Mouse (Mus musculus) CH12.LX (cell line): ENCODE data around the gene Asap2. TPM values are rescaled to one million over a fixed set of nuclear protein-coding genes. Genes with fewer than 3 reads are reported as not detected.

Experiments used
- DNase-seq: peaks from one replicate; pipeline ENCODE4 v3.0.0-alpha.2; 2013; ENCODE audit errors: extremely low read depth
- H3K27ac ChIP-seq: 2 replicates; pipeline ENCODE4 v1.5.1; 2012; ENCODE audit warnings: low read depth, mild to moderate bottlenecking, control low read depth, moderate library complexity; ENCODE audit not compliant: insufficient read depth
- H3K27me3 ChIP-seq: replicated peaks from 2 replicates; pipeline ENCODE3; 2012; ENCODE audit warnings: inconsistent platforms
- H3K36me3 ChIP-seq, 2 experiments: replicated peaks in 1 of 2; 2 replicates each; pipeline versions ENCODE3 to v1.6.1; 2012; ENCODE audit warnings: inconsistent platforms in 1 of 2, low read length in 1 of 2, mild to moderate bottlenecking in 1 of 2, mixed read lengths in 1 of 2, moderate library complexity in 1 of 2; ENCODE audit not compliant: control insufficient read depth in 1 of 2, insufficient read depth in 1 of 2
- H3K4me1 ChIP-seq, 2 experiments: 2 replicates each; pipeline ENCODE4 v1.6.1; 2012; ENCODE audit warnings: inconsistent platforms in 1 of 2, moderate library complexity in 1 of 2; ENCODE audit not compliant: insufficient read depth in 2 of 2, control insufficient read depth in 1 of 2
- H3K4me2 ChIP-seq: 2 replicates; pipeline ENCODE4 v1.6.1; 2012; ENCODE audit warnings: low read depth, mild to moderate bottlenecking, control low read depth; ENCODE audit not compliant: poor library complexity, insufficient read depth, severe bottlenecking
- H3K4me3 ChIP-seq, 3 experiments: fragments of 150-350 bp in 1 of 3; sonication (generic) in 1 of 3; replicated peaks in 1 of 3; 2 replicates each; pipeline versions ENCODE3 to v1.5.1; 2011 to 2012; ENCODE audit warnings: low read depth in 2 of 3, low read length in 2 of 3, mild to moderate bottlenecking in 2 of 3, moderate library complexity in 2 of 3, control low read depth in 1 of 3, improper control_type of control experiment in 1 of 3, inconsistent platforms in 1 of 3, mixed read lengths in 1 of 3; ENCODE audit not compliant: poor library complexity in 1 of 3
- H3K79me2 ChIP-seq: replicated peaks from 2 replicates; pipeline ENCODE4 v1.6.1; 2012; ENCODE audit warnings: mild to moderate bottlenecking, moderate library complexity; ENCODE audit not compliant: control insufficient read depth, poor library complexity, insufficient read depth, severe bottlenecking; ENCODE audit errors: extremely low read depth
- H3K9ac ChIP-seq: 2 replicates; pipeline ENCODE4 v1.6.1; 2012; ENCODE audit warnings: low read depth, mild to moderate bottlenecking, control low read depth, moderate library complexity; ENCODE audit not compliant: insufficient read depth
- H3K9me3 ChIP-seq: replicated peaks from 2 replicates; pipeline ENCODE3; 2012; ENCODE audit warnings: low read length, inconsistent platforms, mixed read lengths
- BHLHE40 ChIP-seq: IDR thresholded peaks from 2 replicates; pipeline ENCODE4 v1.6.1; 2011; ENCODE audit warnings: mild to moderate bottlenecking, low read depth, low read length, improper control_type of control experiment
- CTCF ChIP-seq, 2 experiments: IDR thresholded peaks in 1 of 2; conservative IDR thresholded peaks in 1 of 2; 2 replicates each; pipeline ENCODE4 v1.5.1; 2011 to 2012; ENCODE audit warnings: low read depth in 2 of 2, low read length in 2 of 2, improper control_type of control experiment in 1 of 2, inconsistent platforms in 1 of 2, mild to moderate bottlenecking in 1 of 2, moderate library complexity in 1 of 2
- EP300 ChIP-seq: IDR thresholded peaks from 2 replicates; pipeline ENCODE4 v1.6.1; 2011; ENCODE audit warnings: low read length, improper control_type of control experiment
- ETS1 ChIP-seq: conservative IDR thresholded peaks from 2 replicates; pipeline ENCODE4 v1.6.1; 2012; ENCODE audit warnings: low read depth, mild to moderate bottlenecking, inconsistent platforms, low read length, improper control_type of control experiment, moderate library complexity
- GABPA ChIP-seq: IDR thresholded peaks from 2 replicates; pipeline ENCODE4 v1.6.1; 2012; ENCODE audit warnings: low read depth, low read length, improper control_type of control experiment, inconsistent platforms; ENCODE audit not compliant: insufficient replicate concordance
- IRF4 ChIP-seq: IDR thresholded peaks from 2 replicates; pipeline ENCODE4 v1.6.1; 2014; ENCODE audit warnings: low read depth, mild to moderate bottlenecking, inconsistent platforms, low read length, improper control_type of control experiment
- JUN ChIP-seq: IDR thresholded peaks from 2 replicates; pipeline ENCODE4 v1.6.1; 2011; ENCODE audit warnings: low read depth, mild to moderate bottlenecking, low read length, improper control_type of control experiment, moderate library complexity; ENCODE audit not compliant: insufficient read depth
- JUND ChIP-seq: conservative IDR thresholded peaks from 2 replicates; pipeline ENCODE4 v1.6.1; 2011; ENCODE audit warnings: low read depth, low read length, improper control_type of control experiment
- KAT2A ChIP-seq: IDR thresholded peaks from 2 replicates; pipeline ENCODE4 v1.6.1; 2012; ENCODE audit warnings: low read length, improper control_type of control experiment, inconsistent platforms; ENCODE audit not compliant: insufficient replicate concordance
- MAZ ChIP-seq: IDR thresholded peaks from 2 replicates; pipeline ENCODE4 v1.6.1; 2012; ENCODE audit warnings: low read depth, mild to moderate bottlenecking, inconsistent platforms, low read length, improper control_type of control experiment, moderate library complexity
- MEF2A ChIP-seq: IDR thresholded peaks from 2 replicates; pipeline ENCODE4 v1.6.1; 2014; ENCODE audit warnings: low read depth, mild to moderate bottlenecking, inconsistent platforms, low read length, improper control_type of control experiment, borderline replicate concordance
- MYC ChIP-seq: IDR thresholded peaks from 2 replicates; pipeline ENCODE4 v1.6.1; 2011; ENCODE audit warnings: low read depth, mild to moderate bottlenecking, improper control_type of control experiment, low read length
- NELFE ChIP-seq: IDR thresholded peaks from 2 replicates; pipeline ENCODE4 v1.6.1; 2011; ENCODE audit warnings: low read depth, low read length, improper control_type of control experiment
- NRF1 ChIP-seq: IDR thresholded peaks from 2 replicates; pipeline ENCODE4 v1.6.1; 2014; ENCODE audit warnings: low read depth, mild to moderate bottlenecking, inconsistent platforms, low read length, improper control_type of control experiment, moderate library complexity
- PAX5 ChIP-seq: IDR thresholded peaks from 2 replicates; pipeline ENCODE4 v1.6.1; 2012; ENCODE audit warnings: low read length, inconsistent platforms, mixed read lengths
- RAD21 ChIP-seq: IDR thresholded peaks from 2 replicates; pipeline ENCODE4 v1.6.1; 2011; ENCODE audit warnings: low read depth, mild to moderate bottlenecking, low read length, improper control_type of control experiment, moderate library complexity
- RCOR1 ChIP-seq: conservative IDR thresholded peaks from 2 replicates; pipeline ENCODE4 v1.6.1; 2012; ENCODE audit warnings: low read depth, mild to moderate bottlenecking, inconsistent platforms, low read length, improper control_type of control experiment
- SIN3A ChIP-seq: IDR thresholded peaks from 2 replicates; pipeline ENCODE4 v1.6.1; 2012; ENCODE audit warnings: low read length, improper control_type of control experiment, inconsistent platforms
- SMC3 ChIP-seq: IDR thresholded peaks from 2 replicates; pipeline ENCODE4 v1.6.1; 2011; ENCODE audit warnings: low read depth, low read length, improper control_type of control experiment
- TCF12 ChIP-seq: IDR thresholded peaks from 2 replicates; pipeline ENCODE4 v1.6.1; 2014; ENCODE audit warnings: low read depth, mild to moderate bottlenecking, inconsistent platforms, low read length, improper control_type of control experiment
- UBTF ChIP-seq: IDR thresholded peaks from 2 replicates; pipeline ENCODE4 v1.6.1; 2012; ENCODE audit warnings: low read depth, mild to moderate bottlenecking, inconsistent platforms, low read length, improper control_type of control experiment, moderate library complexity
- ZC3H11A ChIP-seq: IDR thresholded peaks from 2 replicates; pipeline ENCODE4 v1.6.1; 2012; ENCODE audit warnings: low read depth, mild to moderate bottlenecking, inconsistent platforms, low read length, improper control_type of control experiment
- ZKSCAN1 ChIP-seq: IDR thresholded peaks from 2 replicates; pipeline ENCODE4 v1.6.1; 2012; ENCODE audit warnings: low read depth, inconsistent platforms, low read length, improper control_type of control experiment, borderline replicate concordance
- ZMIZ1 ChIP-seq: IDR thresholded peaks from 2 replicates; pipeline ENCODE4 v1.6.1; 2012; ENCODE audit warnings: low read depth, mild to moderate bottlenecking, inconsistent platforms, low read length, improper control_type of control experiment
- ZNF384 ChIP-seq: IDR thresholded peaks from 2 replicates; pipeline ENCODE4 v1.6.1; 2012; ENCODE audit warnings: low read depth, low read length, improper control_type of control experiment, inconsistent platforms
- dilution Hi-C: fragments of 300-500 bp; cut with MboI; formaldehyde crosslinking; loops from 2 replicates; pipeline ENCODE4 v1.14.3; 2020; ENCODE audit warnings: low sequenced_read_pairs; ENCODE audit not compliant: extremely low pct_unique_long_range_greater_than_20kb, extremely low pct_ligation_motif_present
- in situ Hi-C: fragments of 300-500 bp; cut with MboI; formaldehyde crosslinking; loops from 3 replicates; pipeline ENCODE4 v1.14.3; 2019; ENCODE audit warnings: low sequenced_read_pairs, low pct_ligation_motif_present, low pct_unique_long_range_greater_than_20kb, mixed read lengths
- polyA plus RNA-seq: library from polyadenylated mRNA; unstranded; fragments of >175 nt; gene quantifications from 2 replicates; pipeline ENCODE4 v1.2.1, GENCODE M21; 2012; ENCODE audit warnings: low read depth; ENCODE audit not compliant: insufficient read length
- total RNA-seq, 2 experiments: library from RNA; depleted of rRNA; stranded (reverse); fragments of 300-350 nt in 1 of 2; fragments of >200 nt in 1 of 2; gene quantifications; 2 replicates each; pipeline ENCODE4 v1.2.3; 2012 to 2014

Asap2 gene
- total and polyA plus RNA-seq, 3 experiments: 0.17 to 0.64 (median 0.17) TPM

DNA sequence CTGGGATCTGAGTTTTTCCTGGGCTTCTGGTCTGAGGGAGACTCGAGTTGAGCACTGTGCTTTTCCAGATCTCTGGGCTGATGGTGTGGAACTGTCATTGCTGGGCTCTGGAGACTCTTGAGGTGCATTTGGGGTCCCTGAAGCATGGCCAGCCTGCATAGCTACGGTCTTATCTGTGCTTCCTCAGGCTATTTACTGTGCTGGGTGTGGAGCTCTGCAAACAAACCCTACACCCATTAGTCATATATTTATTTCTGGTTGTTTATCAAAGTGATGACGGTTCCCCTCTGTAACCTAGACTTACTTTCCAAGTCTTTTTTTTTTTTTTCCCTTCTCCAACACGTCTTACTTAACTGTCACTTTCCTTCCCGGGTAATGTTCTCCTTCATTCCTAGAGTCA lies 154.3 kb downstream of the Asap2 start:
- TF ChIP-seq EP300: no peak
- no peak for TF ChIP-seq CTCF (conservative IDR thresholded peaks at IDR 0.05 in 1 of 2, IDR thresholded peaks at IDR 0.05 in 1 of 2; ENCODE audit: low read depth in 2 of 2, low read length in 2 of 2)
- TF ChIP-seq SMC3: no peak
- no peak for TF ChIP-seq ZMIZ1
- no peak for TF ChIP-seq JUN
- no peak for TF ChIP-seq MAZ
- no peak for TF ChIP-seq BHLHE40
- TF ChIP-seq NRF1: no peak
- no peak for TF ChIP-seq RCOR1
- no peak for TF ChIP-seq TCF12
- no peak for TF ChIP-seq ZC3H11A
- TF ChIP-seq PAX5: no peak
- no peak for TF ChIP-seq ZNF384
- no peak for TF ChIP-seq GABPA
- no peak for TF ChIP-seq MYC
- no peak for DNase-seq
- Histone ChIP-seq H3K27ac (no peak overlapping the region), H3K9ac (no peak overlapping the region), H3K27me3 (no peaks in the 10 kb centered on the region), H3K4me3 (no peak overlapping the region), H3K9me3 (no peaks in the 10 kb centered on the region), H3K79me2 (no peaks in the 10 kb centered on the region), H3K4me2 (no peak overlapping the region), H3K36me3 (no peaks in the 10 kb centered on the region), H3K4me1 (no peaks in the 10 kb centered on the region)
- in situ Hi-C loops (no loop called here), dilution Hi-C loops (no loop called here)

DNA sequence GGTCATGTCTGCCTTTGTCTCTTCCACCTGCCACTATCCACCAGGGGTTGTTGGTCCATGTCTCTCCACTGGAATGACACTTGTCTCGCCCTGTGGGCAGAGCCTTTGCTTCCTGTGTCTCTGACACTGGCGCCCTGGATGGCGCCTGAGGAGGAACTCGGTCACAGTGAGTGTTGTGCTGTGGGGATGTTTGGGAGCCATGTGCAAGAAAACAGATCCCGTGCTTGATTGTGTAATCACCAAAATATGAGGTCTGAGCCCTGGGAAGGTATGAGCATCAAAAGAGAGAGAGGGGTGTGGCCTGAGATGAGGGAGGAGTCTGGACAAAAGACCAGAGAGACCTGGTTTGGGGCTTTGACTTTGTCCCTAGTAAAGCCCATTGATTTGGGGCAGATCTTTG lies 154.8 kb downstream of the Asap2 start:
- Histone ChIP-seq H3K9me3 (no peaks in the 10 kb centered on the region), H3K4me2 (no peak overlapping the region), H3K4me3 (no peak overlapping the region)
- DNase-seq: no peak
- dilution Hi-C loops: no loop called here
- no peak for TF ChIP-seq JUND
- no peak for TF ChIP-seq MEF2A
- no peak for TF ChIP-seq ETS1
- TF ChIP-seq RAD21: no peak
- TF ChIP-seq MYC: no peak
- TF ChIP-seq UBTF: no peak
- TF ChIP-seq SIN3A: no peak
- no peak for TF ChIP-seq PAX5
- TF ChIP-seq ZKSCAN1: no peak
- TF ChIP-seq NELFE: no peak
- TF ChIP-seq SMC3: no peak
- TF ChIP-seq IRF4: no peak
- TF ChIP-seq CTCF (conservative IDR thresholded peaks at IDR 0.05 in 1 of 2, IDR thresholded peaks at IDR 0.05 in 1 of 2; ENCODE audit: low read depth in 2 of 2, low read length in 2 of 2): no peak
- TF ChIP-seq ZMIZ1: no peak
- TF ChIP-seq KAT2A: no peak
- TF ChIP-seq TCF12: no peak
- TF ChIP-seq, all 38 proteins: peak for 0
- Histone ChIP-seq H3K4me1 (no peaks in the 10 kb centered on the region), H3K27me3 (no peaks in the 10 kb centered on the region), H3K79me2 (no peaks in the 10 kb centered on the region), H3K36me3 (no peaks in the 10 kb centered on the region), H3K9ac (no peak overlapping the region), H3K27ac (no peak overlapping the region)
- in situ Hi-C loops: no loop called here
